ENCODE assay signal across 13 mouse cellular contexts in genomic region chr17:26579396-26579795, GRCm38 (mm10).
"Had no signal": no experiment of that assay in that cellular context is flagged by ENCODE, and none has a peak within 500 bp of the region (broad histone marks: within the 10 kb centered on the region; RNA-seq: fewer than 3 reads in every experiment).

No protein-coding gene starts in this region.

- H3K9ac ChIP-seq: liver, embryonic 13.5 days had no signal

- H3K4me3 ChIP-seq: left cerebral cortex, adult 2 months; liver, embryonic 13.5 days had no signal

- H3K27ac ChIP-seq: left cerebral cortex, adult 2 months; liver, embryonic 13.5 days had no signal

- H3K9me3 ChIP-seq: liver, embryonic 13.5 days had no signal

- H3K4me2 ChIP-seq: liver, embryonic 13.5 days; midbrain, embryonic 11.5 days had no signal

- H3K27me3 ChIP-seq: liver, embryonic 13.5 days had no signal

- DNase-seq: kidney, postnatal 10 days; kidney, postnatal 36 days; layer of hippocampus, postnatal 36 days; liver, embryonic 13.5 days; lung, adult 2 months; lung, postnatal 14 days; lung, postnatal 4 days; midbrain, embryonic 14.5 days; thymus, adult 18-20 months; thymus, postnatal 14 days; thymus, postnatal 4 days had no signal
